Mouse (Mus musculus) lung, postnatal 0 days (tissue): ENCODE results near the gene Dzip1.

Experiments used
- CTCF ChIP-seq: IDR thresholded peaks from 2 replicates; pipeline ENCODE4 v1.5.1; 2016; ENCODE audit warnings: antibody characterized with exemption, mild to moderate bottlenecking
- EP300 ChIP-seq: IDR thresholded peaks from 2 replicates; pipeline ENCODE4 v1.6.1; 2016; ENCODE audit warnings: antibody characterized with exemption, mild to moderate bottlenecking, control low read depth

GRCm38 (mm10) chr14:118880696-118881095 lies 44.6 kb downstream of the Dzip1 start:
- TF ChIP-seq EP300 (no peak), CTCF (no peak)
